Mouse (Mus musculus) lung, adult 2 months (tissue): ENCODE measurements around the gene Gm37240.

Source experiments
- CTCF ChIP-seq: fragments of 200-500 bp; IDR thresholded peaks from 2 replicates; pipeline ENCODE4 v1.5.1; 2011; ENCODE audit warnings: mild to moderate bottlenecking, low read length, control low read depth; ENCODE audit not compliant: insufficient read depth
- POLR2A ChIP-seq: fragments of 200-500 bp; IDR thresholded peaks from 2 replicates; pipeline ENCODE4 v1.6.1; 2011; ENCODE audit warnings: low read depth, mild to moderate bottlenecking, control low read depth, low read length, borderline replicate concordance; ENCODE audit errors: extremely low read depth

- TF ChIP-seq CTCF (no peak), POLR2A (no peak)
Observed at GRCm38 (mm10) chr3:84705224-84705623, 1182.1 kb downstream of the Gm37240 start.
